Mouse (Mus musculus): ENCODE results near the gene Cd8a. TPM values are rescaled to one million over a fixed set of nuclear protein-coding genes. Genes with fewer than 3 reads are reported as not detected.

The Cd8a gene
- polyA plus RNA-seq, 1 experiment from 2014 or later: not detected

DNA sequence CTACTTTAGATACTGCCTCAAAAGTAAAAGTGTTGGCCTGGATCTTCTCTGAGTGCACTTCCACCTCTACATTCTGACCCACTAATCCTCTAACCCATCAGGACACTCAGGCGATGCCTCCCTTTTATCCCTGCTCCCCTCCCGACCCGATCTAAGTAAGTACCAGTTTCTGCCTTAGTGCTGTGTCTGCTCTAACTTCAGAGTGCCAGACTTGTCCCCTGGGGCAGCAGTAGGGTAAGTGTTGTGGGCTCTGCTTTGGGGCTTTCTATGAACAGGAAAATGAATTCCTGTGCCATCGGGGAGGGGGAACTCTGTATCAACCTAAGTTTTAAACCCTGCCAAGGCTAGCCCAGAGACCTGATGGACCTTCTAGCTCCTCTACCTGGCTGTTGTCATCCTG lies 13.0 kb upstream of the Cd8a start:
- no peak for DNase-seq (ENCODE audit: low spot score)
- WGBS: 80% methylated on average over 4 of the region's 4 CpGs
- H3K4me2 ChIP-seq (ENCODE audit: low read depth): no peak overlapping the region
- no peaks in the 10 kb centered on the region for H3K4me1 ChIP-seq (ENCODE audit: control insufficient read depth, insufficient read depth, low read length)
- H3K27me3 ChIP-seq (ENCODE audit: control insufficient read depth, insufficient read depth, low read length): no peaks in the 10 kb centered on the region
- no peaks in the 10 kb centered on the region for H3K9me3 ChIP-seq (ENCODE audit: control insufficient read depth, low read length)
- no peak for ATAC-seq (ENCODE audit: insufficient read depth, low FRiP score, low TSS enrichment)
- H3K9ac ChIP-seq (ENCODE audit: low read length): no peak overlapping the region
- no peak overlapping the region for H3K27ac ChIP-seq (ENCODE audit: low read depth, low read length)
- H3K36me3 ChIP-seq (ENCODE audit: control insufficient read depth, insufficient read depth, low read length): no peaks in the 10 kb centered on the region
- no peak overlapping the region for H3K4me3 ChIP-seq (ENCODE audit: low read depth, low read length)

GRCm38 (mm10) chr6:71360751-71361150 lies 12.5 kb upstream of the Cd8a start:
- Histone ChIP-seq H3K4me1 (ENCODE audit: control insufficient read depth, insufficient read depth, low read length) (no peaks in the 10 kb centered on the region), H3K4me2 (ENCODE audit: low read depth) (no peak overlapping the region), H3K4me3 (ENCODE audit: low read depth, low read length) (no peak overlapping the region), H3K27ac (ENCODE audit: low read depth, low read length) (no peak overlapping the region), H3K9me3 (ENCODE audit: control insufficient read depth, low read length) (no peaks in the 10 kb centered on the region), H3K9ac (ENCODE audit: low read length) (no peak overlapping the region), H3K36me3 (ENCODE audit: control insufficient read depth, insufficient read depth, low read length) (no peaks in the 10 kb centered on the region), H3K27me3 (ENCODE audit: control insufficient read depth, insufficient read depth, low read length) (no peaks in the 10 kb centered on the region)
- no peak for ATAC-seq (ENCODE audit: insufficient read depth, low FRiP score, low TSS enrichment)
- WGBS: 58% methylated on average over 5 of the region's 5 CpGs
- DNase-seq (ENCODE audit: low spot score): no peak

- no peak for ATAC-seq (ENCODE audit: insufficient read depth, low FRiP score, low TSS enrichment)
- Histone ChIP-seq H3K4me2 (ENCODE audit: low read depth) (no peak overlapping the region), H3K9ac (ENCODE audit: low read length) (no peak overlapping the region), H3K27me3 (ENCODE audit: control insufficient read depth, insufficient read depth, low read length) (no peaks in the 10 kb centered on the region), H3K9me3 (ENCODE audit: control insufficient read depth, low read length) (no peaks in the 10 kb centered on the region), H3K27ac (ENCODE audit: low read depth, low read length) (no peak overlapping the region), H3K36me3 (ENCODE audit: control insufficient read depth, insufficient read depth, low read length) (no peaks in the 10 kb centered on the region), H3K4me1 (ENCODE audit: control insufficient read depth, insufficient read depth, low read length) (no peaks in the 10 kb centered on the region), H3K4me3 (ENCODE audit: low read depth, low read length) (no peak overlapping the region)
- 87% methylated on average over 10 of the region's 10 CpGs for WGBS
- DNase-seq (ENCODE audit: low spot score): no peak
Observed at GRCm38 (mm10) chr6:71361156-71361670, 12.0 kb upstream of the Cd8a start.

GRCm38 (mm10) chr6:71363995-71364394 lies 9.2 kb upstream of the Cd8a start:
- WGBS: 81% methylated on average over 2 of the region's 2 CpGs
- no peak for ATAC-seq (ENCODE audit: insufficient read depth, low FRiP score, low TSS enrichment)
- Histone ChIP-seq H3K4me3 (ENCODE audit: low read depth, low read length) (no peak overlapping the region), H3K27me3 (ENCODE audit: control insufficient read depth, insufficient read depth, low read length) (no peaks in the 10 kb centered on the region), H3K9me3 (ENCODE audit: control insufficient read depth, low read length) (no peaks in the 10 kb centered on the region), H3K27ac (ENCODE audit: low read depth, low read length) (no peak overlapping the region), H3K9ac (ENCODE audit: low read length) (no peak overlapping the region), H3K4me2 (ENCODE audit: low read depth) (no peak overlapping the region), H3K36me3 (ENCODE audit: control insufficient read depth, insufficient read depth, low read length) (no peaks in the 10 kb centered on the region), H3K4me1 (ENCODE audit: control insufficient read depth, insufficient read depth, low read length) (no peaks in the 10 kb centered on the region)
- DNase-seq (ENCODE audit: low spot score): no peak

DNA sequence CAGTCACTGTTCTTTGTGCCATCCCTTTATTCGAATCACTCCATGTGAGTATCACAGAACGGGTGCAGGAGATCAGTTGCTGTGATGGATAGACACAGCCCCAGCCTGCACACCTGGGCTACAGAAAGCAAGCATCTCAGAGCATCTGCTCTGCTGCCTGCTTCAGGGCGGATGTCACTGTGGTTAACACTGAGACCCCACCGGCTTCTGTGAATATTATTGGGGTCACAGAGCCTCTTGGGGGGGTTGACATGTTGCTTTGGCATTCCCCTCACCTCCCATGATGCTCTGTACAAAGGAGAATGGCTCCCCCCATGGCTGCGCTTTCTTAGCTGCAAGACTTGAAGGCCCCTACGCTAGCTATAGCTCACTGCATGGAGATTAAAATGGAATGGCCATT lies 3.8 kb upstream of the Cd8a start:
- Histone ChIP-seq H3K9me3 (ENCODE audit: control insufficient read depth, low read length) (no peaks in the 10 kb centered on the region), H3K4me1 (ENCODE audit: control insufficient read depth, insufficient read depth, low read length) (no peaks in the 10 kb centered on the region), H3K4me3 (ENCODE audit: low read depth, low read length) (no peak overlapping the region), H3K27me3 (ENCODE audit: control insufficient read depth, insufficient read depth, low read length) (no peaks in the 10 kb centered on the region), H3K9ac (ENCODE audit: low read length) (no peak overlapping the region), H3K36me3 (ENCODE audit: control insufficient read depth, insufficient read depth, low read length) (no peaks in the 10 kb centered on the region), H3K27ac (ENCODE audit: low read depth, low read length) (no peak overlapping the region), H3K4me2 (ENCODE audit: low read depth) (no peak overlapping the region)
- DNase-seq (ENCODE audit: low spot score): no peak
- no peak for ATAC-seq (ENCODE audit: insufficient read depth, low FRiP score, low TSS enrichment)
- WGBS: 89% methylated on average over 6 of the region's 6 CpGs

DNA sequence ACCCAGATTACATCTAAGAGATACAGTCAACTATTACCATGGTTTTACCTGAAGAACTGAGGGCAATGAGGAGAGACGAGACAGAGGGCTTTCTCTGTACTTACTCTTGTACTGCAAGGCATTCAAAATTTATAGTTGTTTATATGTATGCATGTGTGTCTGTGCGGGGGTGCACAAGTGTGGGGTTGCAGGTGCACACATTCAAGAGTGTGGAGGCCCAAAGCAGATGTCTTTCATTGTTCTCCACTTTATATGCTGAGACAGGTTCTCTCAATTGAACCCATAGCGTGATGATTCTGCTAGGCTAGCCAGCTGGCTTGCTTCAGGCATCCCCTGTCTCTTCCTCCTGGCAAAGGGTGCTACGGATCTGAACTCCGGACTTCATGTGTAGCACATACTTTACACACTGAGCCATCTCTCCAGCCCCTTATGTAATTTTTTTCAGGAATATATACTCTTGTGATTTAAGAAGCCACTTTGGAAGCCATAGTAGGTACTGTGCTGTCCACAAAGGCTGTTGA lies 2.1 kb upstream of the Cd8a start:
- Histone ChIP-seq H3K9ac (ENCODE audit: low read length) (no peak overlapping the region), H3K4me1 (ENCODE audit: control insufficient read depth, insufficient read depth, low read length) (no peaks in the 10 kb centered on the region), H3K9me3 (ENCODE audit: control insufficient read depth, low read length) (no peaks in the 10 kb centered on the region), H3K27me3 (ENCODE audit: control insufficient read depth, insufficient read depth, low read length) (no peaks in the 10 kb centered on the region), H3K4me3 (ENCODE audit: low read depth, low read length) (no peak overlapping the region), H3K36me3 (ENCODE audit: control insufficient read depth, insufficient read depth, low read length) (no peaks in the 10 kb centered on the region), H3K4me2 (ENCODE audit: low read depth) (no peak overlapping the region), H3K27ac (ENCODE audit: low read depth, low read length) (no peak overlapping the region)
- ATAC-seq (ENCODE audit: insufficient read depth, low FRiP score, low TSS enrichment) (no peak), DNase-seq (ENCODE audit: low spot score) (no peak)
- 92% methylated on average over 5 of the region's 5 CpGs for WGBS

DNA sequence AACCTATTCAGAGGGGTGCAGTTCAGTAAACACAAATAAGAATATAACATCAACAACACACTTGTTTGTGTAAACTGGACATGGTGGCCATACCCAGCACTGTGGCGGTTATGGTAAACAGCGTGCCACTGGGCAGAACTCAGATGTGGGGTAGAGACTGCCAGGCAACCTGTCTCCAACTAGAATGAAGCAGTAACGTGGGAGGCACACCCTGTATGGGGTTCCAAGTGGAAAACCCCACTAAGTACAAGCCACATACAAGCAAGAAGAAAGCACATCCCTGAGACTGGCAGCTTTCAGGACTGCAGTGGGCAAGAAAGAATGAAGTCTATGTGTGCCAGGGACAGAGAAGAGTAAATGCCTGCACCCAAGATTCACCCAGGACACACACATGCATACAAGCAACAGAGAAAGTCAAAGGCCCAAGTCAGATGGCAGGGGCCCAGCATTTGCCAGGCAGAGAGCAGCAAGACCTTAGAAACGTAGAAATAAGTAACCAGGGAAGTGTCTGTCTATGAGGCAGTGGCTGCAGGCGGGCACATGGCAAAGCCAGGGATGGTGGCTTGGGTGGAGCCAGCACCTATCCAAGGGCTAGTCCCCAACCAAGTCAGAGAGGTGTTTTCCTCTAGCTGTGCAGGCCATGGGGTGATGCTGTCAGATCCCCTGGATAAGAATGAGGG lies 1.0 kb upstream of the Cd8a start:
- Histone ChIP-seq H3K9me3 (ENCODE audit: control insufficient read depth, low read length) (no peaks in the 10 kb centered on the region), H3K4me1 (ENCODE audit: control insufficient read depth, insufficient read depth, low read length) (no peaks in the 10 kb centered on the region), H3K9ac (ENCODE audit: low read length) (no peak overlapping the region), H3K4me2 (ENCODE audit: low read depth) (no peak overlapping the region), H3K36me3 (ENCODE audit: control insufficient read depth, insufficient read depth, low read length) (no peaks in the 10 kb centered on the region), H3K27me3 (ENCODE audit: control insufficient read depth, insufficient read depth, low read length) (no peaks in the 10 kb centered on the region), H3K4me3 (ENCODE audit: low read depth, low read length) (no peak overlapping the region), H3K27ac (ENCODE audit: low read depth, low read length) (no peak overlapping the region)
- no peak for ATAC-seq (ENCODE audit: insufficient read depth, low FRiP score, low TSS enrichment)
- DNase-seq (ENCODE audit: low spot score): no peak
- 81% methylated on average over 5 of the region's 5 CpGs for WGBS

DNA sequence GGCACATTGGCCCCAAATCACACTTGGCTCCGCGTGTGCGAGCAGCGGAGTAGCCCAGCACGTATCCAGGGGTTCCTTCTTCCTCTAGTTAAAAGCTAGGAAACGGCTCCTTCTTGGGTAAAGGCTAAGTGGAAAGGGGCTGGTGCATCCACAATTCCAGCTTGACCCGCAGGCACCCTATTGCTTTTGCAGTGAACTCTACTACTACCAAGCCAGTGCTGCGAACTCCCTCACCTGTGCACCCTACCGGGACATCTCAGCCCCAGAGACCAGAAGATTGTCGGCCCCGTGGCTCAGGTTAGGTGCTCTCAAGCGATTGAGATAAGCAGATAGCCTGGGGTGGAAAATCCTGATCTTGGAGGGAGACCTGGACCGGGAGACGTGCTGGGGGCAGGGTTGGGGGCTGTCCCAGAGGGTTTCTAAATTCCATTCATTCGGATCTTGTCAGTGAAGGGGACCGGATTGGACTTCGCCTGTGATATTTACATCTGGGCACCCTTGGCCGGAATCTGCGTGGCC lies 1.1 kb downstream of the Cd8a start:
- no peaks in the 10 kb centered on the region for H3K9me3 ChIP-seq (ENCODE audit: control insufficient read depth, low read length)
- H3K27ac ChIP-seq (ENCODE audit: low read depth, low read length): no peak overlapping the region
- no peak overlapping the region for H3K4me3 ChIP-seq (ENCODE audit: low read depth, low read length)
- H3K36me3 ChIP-seq (ENCODE audit: control insufficient read depth, insufficient read depth, low read length): no peaks in the 10 kb centered on the region
- DNase-seq (ENCODE audit: low spot score) (no peak), ATAC-seq (ENCODE audit: insufficient read depth, low FRiP score, low TSS enrichment) (no peak)
- H3K4me2 ChIP-seq (ENCODE audit: low read depth): no peak overlapping the region
- no peak overlapping the region for H3K9ac ChIP-seq (ENCODE audit: low read length)
- WGBS: 88% methylated on average over 19 of the region's 19 CpGs
- no peaks in the 10 kb centered on the region for H3K4me1 ChIP-seq (ENCODE audit: control insufficient read depth, insufficient read depth, low read length)
- H3K27me3 ChIP-seq (ENCODE audit: control insufficient read depth, insufficient read depth, low read length): no peaks in the 10 kb centered on the region

DNA sequence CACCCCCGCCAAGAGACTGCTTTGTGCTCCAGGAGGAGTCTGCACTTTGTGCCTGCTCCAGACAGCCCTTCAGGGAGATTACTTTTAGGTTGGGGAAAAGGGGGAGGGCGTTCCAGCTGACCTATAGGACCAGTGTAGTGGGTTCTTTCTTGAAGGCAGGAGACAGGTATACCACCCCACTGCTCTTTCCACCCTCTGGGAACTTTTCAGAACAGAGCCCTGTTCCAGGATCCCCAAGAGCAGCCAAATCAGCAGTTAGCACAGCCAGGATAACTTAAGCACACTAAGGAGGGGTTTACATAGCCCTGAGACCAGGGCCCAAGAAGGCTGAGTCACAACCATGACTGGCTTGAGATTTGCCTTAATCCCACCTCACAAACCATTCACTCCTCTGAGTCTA lies 1.7 kb downstream of the Cd8a start:
- H3K4me3 ChIP-seq (ENCODE audit: low read depth, low read length): no peak overlapping the region
- H3K36me3 ChIP-seq (ENCODE audit: control insufficient read depth, insufficient read depth, low read length): no peaks in the 10 kb centered on the region
- H3K4me2 ChIP-seq (ENCODE audit: low read depth): no peak overlapping the region
- ATAC-seq (ENCODE audit: insufficient read depth, low FRiP score, low TSS enrichment) (no peak), DNase-seq (ENCODE audit: low spot score) (no peak)
- no peak overlapping the region for H3K27ac ChIP-seq (ENCODE audit: low read depth, low read length)
- no peaks in the 10 kb centered on the region for H3K27me3 ChIP-seq (ENCODE audit: control insufficient read depth, insufficient read depth, low read length)
- WGBS: 91% methylated on average over 2 of the region's 2 CpGs
- H3K9me3 ChIP-seq (ENCODE audit: control insufficient read depth, low read length): no peaks in the 10 kb centered on the region
- H3K4me1 ChIP-seq (ENCODE audit: control insufficient read depth, insufficient read depth, low read length): no peaks in the 10 kb centered on the region
- H3K9ac ChIP-seq (ENCODE audit: low read length): no peak overlapping the region
